Mouse (Mus musculus) heart, postnatal 0 days (tissue): Measurements from ENCODE around the gene Cela3a. TPM values are rescaled to one million over a fixed set of nuclear protein-coding genes. Genes with fewer than 3 reads are reported as not detected.

Experiments used
- ATAC-seq: fragments of 200-750 bp; cut with Nextera tagmentation; 2 replicates; pipeline ENCODE4 v1.8.0; 2017; ENCODE audit warnings: low read depth, moderate number of reproducible peaks, moderate library complexity; ENCODE audit not compliant: insufficient read depth
- DNase-seq: peaks from one replicate; pipeline ENCODE4 v3.0.0-alpha.2; 2016; ENCODE audit warnings: low spot score
- H3K27ac ChIP-seq: fragments of 300-500 bp; sonication (generic); 2 replicates; pipeline ENCODE4 v1.5.1; 2014; ENCODE audit warnings: low read depth, mild to moderate bottlenecking
- H3K27me3 ChIP-seq: fragments of 300-500 bp; sonication (generic); 2 replicates; pipeline ENCODE4 v1.6.1; 2014; ENCODE audit warnings: low read length, mixed read lengths; ENCODE audit not compliant: control insufficient read depth, insufficient read depth
- H3K36me3 ChIP-seq: fragments of 300-500 bp; sonication (generic); replicated peaks from 2 replicates; pipeline ENCODE4 v1.6.1; 2014; ENCODE audit warnings: low read length, mixed read lengths; ENCODE audit not compliant: control insufficient read depth, insufficient read depth
- H3K4me1 ChIP-seq: fragments of 300-500 bp; sonication (generic); 2 replicates; pipeline ENCODE4 v1.6.1; 2014; ENCODE audit warnings: antibody characterized with exemption; ENCODE audit not compliant: control insufficient read depth, insufficient read depth
- H3K4me2 ChIP-seq: fragments of 300-500 bp; sonication (generic); 2 replicates; pipeline ENCODE4 v1.6.1; 2014; ENCODE audit warnings: low read depth, mild to moderate bottlenecking, low read length, moderate library complexity
- H3K4me3 ChIP-seq: fragments of 300-500 bp; sonication (generic); 2 replicates; pipeline ENCODE4 v1.5.1; 2014; ENCODE audit warnings: low read depth, low read length
- H3K9ac ChIP-seq: fragments of 300-500 bp; sonication (generic); replicated peaks from 2 replicates; pipeline ENCODE4 v1.6.1; 2014; ENCODE audit warnings: low read depth, low read length, mixed read lengths
- H3K9me3 ChIP-seq: fragments of 300-500 bp; sonication (generic); replicated peaks from 2 replicates; pipeline ENCODE4 v1.6.1; 2016; ENCODE audit warnings: low read length; ENCODE audit not compliant: control insufficient read depth
- CTCF ChIP-seq: IDR thresholded peaks from 2 replicates; pipeline ENCODE4 v1.5.1; 2016; ENCODE audit warnings: antibody characterized with exemption, control low read depth, low read depth
- EP300 ChIP-seq: IDR thresholded peaks from 2 replicates; pipeline ENCODE4 v1.6.1; 2016; ENCODE audit warnings: antibody characterized with exemption, low read depth
- WGBS: fragments of 180-500 bp; shearing (Covaris S2); extraction: QIAGEN DNeasy Blood & Tissue Kit; methylation state at CpG from one replicate; pipeline ENCODE4 v1.1.7; 2014; 5-methylcytosine and 5-hydroxymethylcytosine counted together
- polyA plus RNA-seq: library from polyadenylated mRNA; unstranded; fragments of >200 nt; fragmentation: Nextera tagmentation; extraction: Ambion mirVana; gene quantifications from 2 replicates; pipeline ENCODE4 v1.2.1, GENCODE M21; 2015
- total RNA-seq: library from RNA; depleted of rRNA; stranded (reverse); fragments of >200 nt; gene quantifications from 2 replicates; pipeline ENCODE4 v1.2.3, GENCODE M21; 2014; ENCODE audit warnings: low replicate concordance

Cela3a gene
- total and polyA plus RNA-seq, 2 experiments from 2014 or later: not detected

DNA sequence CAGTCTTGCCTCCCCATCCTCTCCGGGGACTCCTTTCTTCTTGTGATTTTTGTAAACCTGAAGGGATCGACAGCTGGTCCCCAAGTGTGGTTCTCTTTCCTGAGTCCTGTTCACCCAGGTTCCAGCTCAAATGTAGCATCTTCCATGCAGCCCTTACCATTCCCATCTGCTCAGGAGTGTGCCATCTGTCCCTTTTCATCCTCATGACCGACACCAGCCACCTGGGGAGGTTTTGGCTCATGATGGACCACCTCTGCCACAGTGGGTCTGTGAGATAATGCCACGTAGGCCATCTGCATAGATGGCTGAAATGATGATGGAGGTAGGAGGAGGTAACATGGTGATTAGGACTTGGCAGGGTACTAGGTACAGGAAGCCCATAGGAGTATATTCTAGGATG lies 19.4 kb downstream of the Cela3a start:
- Histone ChIP-seq H3K9ac (no peak overlapping the region), H3K36me3 (no peaks in the 10 kb centered on the region), H3K4me3 (no peak overlapping the region), H3K27me3 (no peaks in the 10 kb centered on the region), H3K4me2 (no peak overlapping the region), H3K9me3 (0 out of 2 replicates have a peak, but pooled peaks cover 3% of the 10 kb centered on the region), H3K27ac (no peak overlapping the region), H3K4me1 (peaks cover 7% of the 10 kb centered on the region; the same call in 1 of the 2 replicates)
- DNase-seq (no peak), ATAC-seq (no peak)
- 89% methylated on average over 4 of the region's 4 CpGs for WGBS
- TF ChIP-seq EP300: no peak
- TF ChIP-seq CTCF: no peak

DNA sequence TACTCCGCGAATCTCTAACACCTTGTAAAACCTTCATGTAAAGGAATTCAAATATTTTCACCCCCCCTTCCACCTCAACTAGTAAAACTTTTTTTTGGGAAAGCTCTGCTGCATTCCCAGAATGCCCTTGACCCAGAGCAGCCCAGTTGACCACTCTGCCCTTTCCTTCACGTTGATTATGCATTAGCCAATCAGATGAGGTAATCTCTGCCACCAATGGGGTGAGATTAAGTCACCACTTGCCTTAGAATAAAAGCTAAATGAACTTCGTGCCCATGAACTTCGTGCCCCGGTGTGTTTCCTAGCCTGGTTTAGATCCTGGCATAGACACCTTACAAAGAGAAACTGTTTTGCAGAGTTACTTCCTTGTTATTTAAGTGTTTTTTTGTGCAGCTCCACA lies 20.6 kb downstream of the Cela3a start:
- WGBS: 39% methylated on average over 6 of the region's 6 CpGs

DNA sequence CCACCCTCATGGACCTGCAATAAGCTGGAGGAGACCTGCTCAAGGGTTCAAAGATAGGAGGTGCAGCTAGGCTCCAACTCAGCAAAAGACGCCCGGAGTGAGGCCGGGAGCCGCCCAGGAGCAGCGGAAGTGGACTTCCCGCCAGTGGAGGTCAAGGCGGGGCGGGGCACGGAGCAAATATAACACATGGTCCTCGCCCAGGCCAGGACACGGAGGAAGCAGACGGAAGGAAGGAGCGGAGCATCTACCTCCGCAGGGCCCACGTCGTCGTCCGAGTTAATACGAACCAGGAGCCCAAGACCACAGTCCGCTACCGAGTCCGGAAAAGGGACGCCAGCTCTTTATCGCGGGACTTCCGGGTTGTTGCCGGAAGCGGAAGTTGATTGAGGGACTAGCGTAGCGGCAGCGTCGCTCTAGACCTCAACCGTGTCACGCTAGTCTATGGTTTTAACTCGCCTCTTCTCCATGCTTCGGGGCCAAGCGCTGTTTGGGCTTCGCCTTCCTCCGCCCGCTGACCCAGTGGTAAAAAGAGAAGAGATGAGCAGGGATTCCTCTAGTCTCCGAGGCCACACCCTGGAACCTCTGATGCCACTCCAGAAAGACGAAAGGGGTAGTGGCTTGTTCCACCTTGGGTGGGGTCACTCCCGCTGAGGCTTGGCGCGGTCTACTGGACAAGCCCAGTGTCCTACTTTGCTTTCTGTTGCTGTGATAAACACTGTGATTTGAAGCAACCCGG lies 21.4 kb downstream of the Cela3a start:
- ATAC-seq (peak; percentile 91), DNase-seq (peak; percentile 91)
- Histone ChIP-seq H3K27ac (peak overlapping the region; percentile 95), H3K9me3 (0 out of 2 replicates have a peak, but pooled peaks cover 3% of the 10 kb centered on the region), H3K4me2 (peak overlapping the region; percentile 83), H3K9ac (peak overlapping the region; percentile 79), H3K27me3 (no peaks in the 10 kb centered on the region), H3K36me3 (no peaks in the 10 kb centered on the region), H3K4me3 (peak overlapping the region; percentile 70), H3K4me1 (peaks cover 7% of the 10 kb centered on the region; the same call in 1 of the 2 replicates)
- under 1% methylated on average over 46 of the region's 46 CpGs for WGBS
- peak; percentile 78; the same call in 1 of the 2 replicates for TF ChIP-seq EP300
- no peak for TF ChIP-seq CTCF

More for the DNA sequence above, 20.6 kb downstream of the Cela3a start:
- H3K36me3 ChIP-seq: no peaks in the 10 kb centered on the region
- DNase-seq (peak; percentile 20), ATAC-seq (no peak)
- peak overlapping the region; percentile 70 for H3K4me3 ChIP-seq
- TF ChIP-seq CTCF (no peak), EP300 (no peak)
- H3K4me1 ChIP-seq: peaks cover 7% of the 10 kb centered on the region; the same call in 1 of the 2 replicates
- H3K9me3 ChIP-seq: 0 out of 2 replicates have a peak, but pooled peaks cover 3% of the 10 kb centered on the region
- H3K27me3 ChIP-seq: no peaks in the 10 kb centered on the region
- H3K4me2 ChIP-seq: peak overlapping the region; percentile 83
- peak overlapping the region; percentile 79 for H3K9ac ChIP-seq
- H3K27ac ChIP-seq: peak overlapping the region; percentile 95

DNA sequence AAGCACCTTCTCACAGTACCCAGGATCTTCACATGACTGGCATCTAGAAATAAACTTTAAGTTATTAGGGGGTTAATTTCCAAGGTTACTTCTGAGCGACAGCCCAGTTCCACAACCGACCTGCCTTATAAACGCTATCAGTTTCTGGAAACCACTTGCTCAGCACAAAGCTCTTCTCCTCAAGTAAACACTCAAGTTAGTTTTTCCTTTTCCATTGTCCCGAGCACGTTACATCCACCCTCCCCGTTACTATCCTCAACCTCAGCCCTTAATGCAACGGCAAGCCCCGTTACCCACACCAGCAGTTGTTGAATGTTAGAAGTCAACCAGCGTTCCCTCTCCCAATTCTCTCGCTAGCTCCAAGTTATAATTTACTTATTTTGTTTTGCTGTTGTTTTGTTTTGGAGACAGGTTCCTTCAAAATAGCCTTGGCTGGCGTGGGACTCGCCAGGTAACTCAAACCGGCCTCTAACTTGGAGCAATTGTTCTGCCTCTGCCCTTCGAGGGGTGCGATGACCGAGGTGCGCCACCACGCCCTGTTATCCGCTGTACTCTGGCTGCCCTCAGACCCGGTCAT lies 22.0 kb downstream of the Cela3a start:
- Histone ChIP-seq H3K4me3 (peak overlapping the region; percentile 70), H3K27ac (peak overlapping the region; percentile 95), H3K9me3 (0 out of 2 replicates have a peak, but pooled peaks cover 3% of the 10 kb centered on the region), H3K27me3 (no peaks in the 10 kb centered on the region), H3K36me3 (no peaks in the 10 kb centered on the region), H3K4me1 (peaks cover 7% of the 10 kb centered on the region; the same call in 1 of the 2 replicates), H3K4me2 (peak overlapping the region; percentile 83), H3K9ac (peak overlapping the region; percentile 79)
- DNase-seq (no peak), ATAC-seq (no peak)
- WGBS: under 1% methylated on average over 20 of the region's 20 CpGs
- TF ChIP-seq CTCF (no peak), EP300 (no peak)

DNA sequence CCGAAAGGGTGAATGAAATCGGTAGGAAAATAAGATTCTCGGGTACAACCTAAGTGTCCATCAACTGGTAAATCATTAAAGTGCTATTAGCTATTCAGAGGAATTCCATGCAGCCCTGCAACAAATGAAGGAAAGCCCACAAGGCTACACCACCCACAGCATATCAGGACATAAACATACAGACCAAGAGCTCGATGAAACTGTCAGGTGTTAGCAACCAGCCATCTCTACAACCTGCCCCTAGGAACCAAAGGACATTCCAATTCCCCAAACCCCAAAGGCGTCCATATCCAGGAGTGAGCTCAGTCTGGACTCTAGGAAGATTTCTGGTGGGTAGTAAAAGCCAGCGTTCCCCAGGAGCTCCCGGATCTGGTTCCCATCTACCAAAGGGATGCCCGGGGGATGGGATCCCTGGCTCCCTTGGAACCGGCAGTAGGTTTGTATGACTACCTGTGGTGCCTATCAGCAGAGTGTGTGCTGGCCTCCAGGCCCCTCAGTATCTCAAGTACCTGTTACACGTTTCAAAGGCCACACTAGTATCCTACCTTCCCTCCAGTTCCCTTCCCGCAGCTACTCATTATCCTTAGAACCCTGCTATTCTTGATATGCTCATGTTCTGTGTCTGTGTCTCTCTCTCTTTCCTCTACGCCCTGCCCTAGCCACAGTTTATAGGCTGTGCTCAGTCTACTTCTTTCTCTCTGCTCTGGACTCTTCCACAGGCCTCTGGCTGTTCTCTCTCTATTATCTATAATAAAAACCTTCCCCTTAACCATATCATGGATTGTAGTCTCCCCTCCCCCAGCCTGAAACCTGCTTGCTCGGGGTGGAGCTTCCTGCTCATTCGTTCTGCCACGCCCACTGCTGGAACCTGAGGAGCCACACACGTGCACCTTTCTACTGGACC lies 28.6 kb downstream of the Cela3a start:
- 35% methylated on average over 15 of the region's 16 CpGs for WGBS
- H3K4me3 ChIP-seq: no peak overlapping the region
- H3K36me3 ChIP-seq: no peaks in the 10 kb centered on the region
- no peaks in the 10 kb centered on the region for H3K4me1 ChIP-seq
- H3K27ac ChIP-seq: no peak overlapping the region
- ATAC-seq (no peak), DNase-seq (no peak)
- no peaks in the 10 kb centered on the region for H3K9me3 ChIP-seq
- peak overlapping the region; percentile 5; the same call in 1 of the 2 replicates for H3K4me2 ChIP-seq
- no peak overlapping the region for H3K9ac ChIP-seq
- H3K27me3 ChIP-seq: no peaks in the 10 kb centered on the region
- no peak for TF ChIP-seq EP300
- no peak for TF ChIP-seq CTCF
